Comparison of ENCODE assay signal across 20 mouse cellular contexts in the genomic region with DNA sequence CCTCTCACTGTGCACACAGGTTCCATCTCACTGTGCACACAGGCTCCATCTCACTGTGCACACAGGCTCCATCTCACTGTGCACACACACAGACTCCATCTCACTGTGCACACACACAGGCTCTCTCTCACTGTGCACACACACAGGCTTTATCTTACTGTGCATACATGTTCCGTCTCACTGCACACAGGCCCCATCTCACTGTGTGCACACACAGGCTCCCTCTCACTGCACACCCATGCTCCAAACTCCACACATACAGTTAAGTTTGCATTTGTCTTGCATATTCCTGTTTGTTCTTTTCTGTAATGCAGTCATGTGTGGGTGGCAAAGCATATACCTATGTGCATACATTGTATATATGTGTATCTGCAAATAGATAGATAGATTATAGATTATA. TPM values are rescaled to one million over a fixed set of nuclear protein-coding genes. Genes with fewer than 3 reads are reported as not detected.
DNase-seq lines count a peak whose midpoint lies in the region; ATAC-seq and TF ChIP-seq lines count a peak whose summit lies in the region.
"Had no signal": no experiment of that assay in that cellular context is flagged by ENCODE, and none has a peak within 500 bp of the region (broad histone marks: within the 10 kb centered on the region; RNA-seq: fewer than 3 reads in every experiment).

No protein-coding gene starts in this region.

- no peaks in the 10 kb centered on the region for H3K36me3 ChIP-seq in heart, adult 2 months (ENCODE audit: control insufficient read depth, insufficient read depth, low read length)
- H3K36me3 ChIP-seq in MEL (ENCODE audit: control insufficient read depth in 1 of 2, insufficient read depth in 2 of 2, low read length in 2 of 2): no peaks in the 10 kb centered on the region
- H3K36me3 ChIP-seq in midbrain, embryonic 13.5 days: no peaks in the 10 kb centered on the region
- H3K36me3 ChIP-seq: forebrain, embryonic 12.5 days; forebrain, embryonic 15.5 days; heart, embryonic 12.5 days; heart, embryonic 15.5 days had no signal

- no peak for TF ChIP-seq RAD21 in MEL (IDR thresholded peaks at IDR 0.05; ENCODE audit: low read depth, low read length)

- 87% methylated on average over 1 of the region's 1 CpGs for WGBS in heart, adult 2 months
- WGBS in midbrain, embryonic 13.5 days: 97% methylated on average over 1 of the region's 1 CpGs

- intact Hi-C loops in heart, adult 2 months (cut with DNase I): no loop called here
- intact Hi-C loops in left cerebral cortex, postnatal 14 days (cut with DNase I): no loop called here

- H3K79me2 ChIP-seq in heart, adult 2 months (replicated peaks; ENCODE audit: control insufficient read depth, insufficient read depth, low read length): no peaks in the 10 kb centered on the region
- H3K79me2 ChIP-seq in MEL (ENCODE audit: control insufficient read depth, insufficient read depth, low read length, poor library complexity): no peaks in the 10 kb centered on the region

- H3K4me2 ChIP-seq in midbrain, embryonic 13.5 days (replicated peaks): no peak overlapping the region
- H3K4me2 ChIP-seq: forebrain, embryonic 12.5 days; forebrain, embryonic 15.5 days; heart, embryonic 12.5 days; heart, embryonic 15.5 days; hindbrain, embryonic 14.5 days had no signal

- peak; percentile 22 for DNase-seq in heart, adult 11 months
- DNase-seq in heart, adult 2 months: no peak
- peak; percentile 6 for DNase-seq in MEL (ENCODE audit: low read depth, low spot score)
- no peak for DNase-seq in left cerebral cortex, postnatal 14 days (ENCODE audit: low spot score in 2 of 2)
- DNase-seq: adrenal gland, postnatal 10 days; cerebellum, adult 11-12 months; cerebellum, adult 9-10 months; cerebellum, postnatal 14 days; gastrocnemius, postnatal 25 days; heart, postnatal 10 days; heart, postnatal 4 days had no signal

- H3K4me3 ChIP-seq in heart, adult 2 months: no peak overlapping the region
- no peak overlapping the region for H3K4me3 ChIP-seq in MEL (ENCODE audit: control insufficient read depth in 1 of 2, insufficient read depth in 1 of 2, low read depth in 2 of 2, low read length in 2 of 2)
- no peak overlapping the region for H3K4me3 ChIP-seq in midbrain, embryonic 13.5 days (replicated peaks)
- H3K4me3 ChIP-seq: forebrain, embryonic 12.5 days; forebrain, embryonic 15.5 days; heart, embryonic 12.5 days; heart, embryonic 15.5 days had no signal

- H3K27ac ChIP-seq in heart, adult 2 months: no peak overlapping the region
- no peak overlapping the region for H3K27ac ChIP-seq in MEL (ENCODE audit: control insufficient read depth, low read depth, low read length)
- H3K27ac ChIP-seq in midbrain, embryonic 13.5 days: no peak overlapping the region
- H3K27ac ChIP-seq: forebrain, embryonic 12.5 days; forebrain, embryonic 15.5 days; heart, embryonic 15.5 days; hindbrain, embryonic 14.5 days had no signal

- no peak for TF ChIP-seq POLR2A in heart, adult 2 months (IDR thresholded peaks at IDR 0.05; ENCODE audit: insufficient read depth, low read depth, low read length)
- TF ChIP-seq POLR2A in MEL (IDR thresholded peaks at IDR 0.05; ENCODE audit: control insufficient read depth in 1 of 2, insufficient read depth in 1 of 2, low read depth in 1 of 2, low read length in 2 of 2, poor library complexity in 1 of 2): no peak

- H3K9ac ChIP-seq in heart, adult 2 months (ENCODE audit: low read depth, low read length): no peak overlapping the region
- H3K9ac ChIP-seq in MEL (ENCODE audit: control insufficient read depth, low read depth, low read length, poor library complexity, severe bottlenecking): no peak overlapping the region
- H3K9ac ChIP-seq in midbrain, embryonic 13.5 days (replicated peaks): no peak overlapping the region
- H3K9ac ChIP-seq: forebrain, embryonic 12.5 days; forebrain, embryonic 15.5 days; heart, embryonic 12.5 days; heart, embryonic 15.5 days; hindbrain, embryonic 14.5 days had no signal

- TF ChIP-seq CTCF in heart, adult 2 months (IDR thresholded peaks at IDR 0.05): no peak
- TF ChIP-seq CTCF in MEL (IDR thresholded peaks at IDR 0.05 in 2 of 3, conservative IDR thresholded peaks at IDR 0.05 in 1 of 3; ENCODE audit: control insufficient read depth in 1 of 3, insufficient read depth in 1 of 3, low read depth in 2 of 3, low read length in 3 of 3, poor library complexity in 1 of 3, severe bottlenecking in 1 of 3): no peak

- no peaks in the 10 kb centered on the region for H3K27me3 ChIP-seq in heart, adult 2 months (ENCODE audit: control insufficient read depth, insufficient read depth, low read length)
- no peaks in the 10 kb centered on the region for H3K27me3 ChIP-seq in MEL (ENCODE audit: control insufficient read depth in 1 of 2, insufficient read depth in 2 of 2, low read length in 2 of 2)
- no peaks in the 10 kb centered on the region for H3K27me3 ChIP-seq in midbrain, embryonic 13.5 days
- H3K27me3 ChIP-seq: forebrain, embryonic 15.5 days; heart, embryonic 15.5 days; Patski had no signal

- H3K4me1 ChIP-seq in heart, adult 2 months (ENCODE audit: control insufficient read depth, insufficient read depth, low read length): no peaks in the 10 kb centered on the region
- H3K4me1 ChIP-seq in MEL (ENCODE audit: control insufficient read depth in 1 of 2, insufficient read depth in 2 of 2, low read length in 2 of 2): no peaks in the 10 kb centered on the region
- H3K4me1 ChIP-seq in midbrain, embryonic 13.5 days (replicated peaks): peaks cover 9% of the 10 kb centered on the region
- H3K4me1 ChIP-seq: forebrain, embryonic 15.5 days; heart, embryonic 12.5 days; heart, embryonic 15.5 days had no signal

- TF ChIP-seq EP300 in heart, adult 2 months (IDR thresholded peaks at IDR 0.05; ENCODE audit: insufficient read depth, low read depth, low read length): no peak
- TF ChIP-seq EP300 in MEL (IDR thresholded peaks at IDR 0.05; ENCODE audit: low read depth in 1 of 2, low read length in 2 of 2): no peak

- peak; percentile 49 for ATAC-seq in megakaryocyte progenitor cell, adult 5-6 weeks (replicated peaks; ENCODE audit: poor library complexity)
- no peak for ATAC-seq in midbrain, embryonic 13.5 days
- ATAC-seq: forebrain, embryonic 15.5 days; intestine, postnatal 0 days; Patski had no signal

- no peaks in the 10 kb centered on the region for H3K9me3 ChIP-seq in MEL (replicated peaks; ENCODE audit: insufficient read depth, low read length)
- no peaks in the 10 kb centered on the region for H3K9me3 ChIP-seq in midbrain, embryonic 13.5 days
- H3K9me3 ChIP-seq: forebrain, embryonic 12.5 days; forebrain, embryonic 15.5 days; heart, embryonic 15.5 days had no signal

TF ChIP-seq in MEL, 35 proteins besides CTCF, POLR2A, EP300 and RAD21:
- TF ChIP-seq ELF1 (IDR thresholded peaks at IDR 0.05; ENCODE audit: low read depth, low read length) (no peak), SMC3 (IDR thresholded peaks at IDR 0.05; ENCODE audit: low read depth, low read length) (no peak), CHD1 (IDR thresholded peaks at IDR 0.05; ENCODE audit: low read depth, low read length) (no peak), USF2 (IDR thresholded peaks at IDR 0.05; ENCODE audit: borderline replicate concordance in 1 of 2, insufficient read depth in 1 of 2, low read depth in 1 of 2, low read length in 2 of 2) (no peak), E2F4 (IDR thresholded peaks at IDR 0.05; ENCODE audit: borderline replicate concordance, low read depth, low read length) (no peak), MAFK (IDR thresholded peaks at IDR 0.05; ENCODE audit: borderline replicate concordance, low read depth, low read length) (no peak), RCOR1 (IDR thresholded peaks at IDR 0.05; ENCODE audit: low read depth, low read length) (no peak), NRF1 (IDR thresholded peaks at IDR 0.05; ENCODE audit: insufficient read depth, low read depth, low read length, poor library complexity, severe bottlenecking) (no peak), MYC (IDR thresholded peaks at IDR 0.05; ENCODE audit: low read depth, low read length) (no peak), ZC3H11A (IDR thresholded peaks at IDR 0.05; ENCODE audit: low read depth, low read length) (no peak), GABPA (IDR thresholded peaks at IDR 0.05; ENCODE audit: low read depth, low read length) (no peak), MAZ (IDR thresholded peaks at IDR 0.05; ENCODE audit: low read depth, low read length) (no peak), SIN3A (IDR thresholded peaks at IDR 0.05; ENCODE audit: low read length) (no peak), UBTF (IDR thresholded peaks at IDR 0.05; ENCODE audit: borderline replicate concordance, insufficient read depth, low read depth, low read length) (no peak), ZMIZ1 (IDR thresholded peaks at IDR 0.05; ENCODE audit: low read depth, low read length) (no peak), TAL1 (IDR thresholded peaks at IDR 0.05; ENCODE audit: low read length) (no peak), JUND (IDR thresholded peaks at IDR 0.05; ENCODE audit: low read depth, low read length) (no peak), MYB (IDR thresholded peaks at IDR 0.05; ENCODE audit: low read depth, low read length) (no peak), HCFC1 (IDR thresholded peaks at IDR 0.05; ENCODE audit: low read depth, low read length) (no peak)

RNA-seq across cellular contexts. Expression of gene Sox5, which starts 57.6 kb away (rescaled TPM):
- total RNA-seq in heart, adult 2 months (2021): 1 to 10 TPM; 2.4 to 3.4 TPM
- polyA plus RNA-seq in heart, adult 2 months (2012; rRNA removed): 1.7 and 2.1 TPM in 2 replicates
- total RNA-seq in MEL (2012; rRNA removed): 0.19 and 0.33 TPM in 2 replicates
- 1 to 10 TPM in 1 of 2 experiments, not detected in 1; 3.0 TPM for polyA plus RNA-seq in MEL (2012; ENCODE audit: insufficient read depth in 1 of 2, insufficient read length in 2 of 2, low read depth in 1 of 2, low replicate concordance in 2 of 2, missing spikeins in 1 of 2)
- total RNA-seq in megakaryocyte progenitor cell, adult 5-6 weeks (2015): 0.10 TPM in 1 of 2 replicates, not detected in the other
- total RNA-seq in megakaryocyte progenitor cell, adult 5-6 weeks (2017): 0.17 TPM in 1 of 2 replicates, not detected in the other
- 52.0 and 56.2 TPM in 2 replicates for polyA plus RNA-seq in midbrain, embryonic 13.5 days (2015; fragmentation: Nextera tagmentation; extraction: Ambion mirVana)
- total RNA-seq in left cerebral cortex, postnatal 14 days (2021): 10 to 100 TPM; 63.8 to 68.3 TPM

Comparison
In these comparisons a context has a peak if more than half of its experiments do, and no peak if none do; other contexts are left out.
1. DNase-seq: peak in heart, adult 11 months (single experiment) and MEL (single experiment); none in heart, adult 2 months (0 of 2) and left cerebral cortex, postnatal 14 days (0 of 2).
2. RNA of gene Sox5, which starts 57.6 kb away (total RNA-seq): 63.8 to 68.3 TPM in left cerebral cortex, postnatal 14 days; 2.4 to 3.4 TPM in heart, adult 2 months, 0.19 to 0.33 TPM in MEL and 0.10 to 0.17 TPM in megakaryocyte progenitor cell, adult 5-6 weeks; every median in the first group is over 10 times any median in the second.